Mouse (Mus musculus): Measurements from ENCODE around the gene Ece1.

GRCm38 (mm10) chr4:137902873-137903272 is 40.8 kb downstream of the Ece1 start:
- TF ChIP-seq POLR2A (IDR thresholded peaks at IDR 0.05; ENCODE audit: control insufficient read depth, low read depth, low read length) (no peak), CTCF (IDR thresholded peaks at IDR 0.05; ENCODE audit: control insufficient read depth, insufficient read depth, insufficient replicate concordance, low read depth, low read length) (no peak)

Measured in testis, adult 2 months (tissue).